Comparison of ENCODE assay signal across 11 mouse cellular contexts in genomic region chr11:20216415-20216814, GRCm38 (mm10). TPM values are rescaled to one million over a fixed set of nuclear protein-coding genes. Genes with fewer than 3 reads are reported as not detected.
DNase-seq lines count a peak whose midpoint lies in the region; ATAC-seq and TF ChIP-seq lines count a peak whose summit lies in the region.
"Had no signal": no experiment of that assay in that cellular context is flagged by ENCODE, and none has a peak within 500 bp of the region (broad histone marks: within the 10 kb centered on the region; RNA-seq: fewer than 3 reads in every experiment).

No protein-coding gene starts in this region.

- intact Hi-C loops in heart, adult 2 months (cut with DNase I), result no loop called here
- intact Hi-C loops in heart, postnatal 14 days (cut with DNase I), result no loop called here

- no peak for TF ChIP-seq POLR2A in heart, adult 2 months (IDR thresholded peaks at IDR 0.05; ENCODE audit: insufficient read depth, low read depth, low read length)

- no peak overlapping the region for H3K4me3 ChIP-seq in heart, adult 2 months
- H3K4me3 ChIP-seq in lung, postnatal 0 days (ENCODE audit: low read depth, low read length), result no peak overlapping the region
- no peak overlapping the region for H3K4me3 ChIP-seq in stomach, postnatal 0 days (ENCODE audit: low read depth, low read length)
- H3K4me3 ChIP-seq: limb, embryonic 15.5 days had no signal

- ATAC-seq in lung, postnatal 0 days, result no peak
- no peak for ATAC-seq in stomach, postnatal 0 days (ENCODE audit: low FRiP score, low TSS enrichment)

- H3K4me1 ChIP-seq in heart, adult 2 months (ENCODE audit: control insufficient read depth, insufficient read depth, low read length), result peaks cover 13% of the 10 kb centered on the region
- H3K4me1 ChIP-seq in lung, postnatal 0 days (ENCODE audit: insufficient read depth, low read depth, low read length), result peaks cover under 1% of the 10 kb centered on the region; the same call in 1 of the 2 replicates
- no peaks in the 10 kb centered on the region for H3K4me1 ChIP-seq in stomach, postnatal 0 days (replicated peaks; ENCODE audit: control insufficient read depth, insufficient read depth)

- H3K27ac ChIP-seq in heart, adult 2 months, result no peak overlapping the region
- no peak overlapping the region for H3K27ac ChIP-seq in lung, postnatal 0 days (ENCODE audit: low read length)
- H3K27ac ChIP-seq in stomach, postnatal 0 days (replicated peaks), result no peak overlapping the region
- H3K27ac ChIP-seq: hindbrain, embryonic 14.5 days; limb, embryonic 15.5 days had no signal

- H3K9me3 ChIP-seq in lung, postnatal 0 days (ENCODE audit: low read length), result no peaks in the 10 kb centered on the region
- no peaks in the 10 kb centered on the region for H3K9me3 ChIP-seq in stomach, postnatal 0 days (ENCODE audit: control insufficient read depth, low read length)
- H3K9me3 ChIP-seq: limb, embryonic 15.5 days had no signal

- TF ChIP-seq EP300 in heart, adult 2 months (IDR thresholded peaks at IDR 0.05; ENCODE audit: insufficient read depth, low read depth, low read length), result no peak
- TF ChIP-seq EP300 in lung, postnatal 0 days (IDR thresholded peaks at IDR 0.05), result no peak
- TF ChIP-seq EP300 in stomach, postnatal 0 days (optimal IDR thresholded peaks at IDR 0.05), result no peak

- TF ChIP-seq CTCF in heart, adult 2 months (IDR thresholded peaks at IDR 0.05), result peak; percentile 67
- peak; percentile 42 for TF ChIP-seq CTCF in lung, postnatal 0 days (IDR thresholded peaks at IDR 0.05)
- peak; percentile 50 for TF ChIP-seq CTCF in stomach, postnatal 0 days (IDR thresholded peaks at IDR 0.05; ENCODE audit: low read depth)

- no peak for DNase-seq in heart, adult 2 months
- DNase-seq in heart, postnatal 14 days, result no peak
- DNase-seq in lung, postnatal 0 days (ENCODE audit: low spot score), result no peak
- no peak for DNase-seq in lung, adult 18-20 months
- DNase-seq in NIH3T3 (ENCODE audit: low read depth), result peak; percentile 34
- DNase-seq in stomach, postnatal 0 days (ENCODE audit: low spot score), result no peak
- DNase-seq in kidney, postnatal 25 days, result no peak
- no peak for DNase-seq in adrenal gland, postnatal 4 days (ENCODE audit: low spot score in 2 of 2)

- H3K36me3 ChIP-seq in heart, adult 2 months (ENCODE audit: control insufficient read depth, insufficient read depth, low read length), result peaks cover 55% of the 10 kb centered on the region
- H3K36me3 ChIP-seq in lung, postnatal 0 days (ENCODE audit: insufficient read depth, low read length), result peaks cover 15% of the 10 kb centered on the region
- peaks cover 11% of the 10 kb centered on the region for H3K36me3 ChIP-seq in stomach, postnatal 0 days (ENCODE audit: control insufficient read depth, insufficient read depth, low read length)

- H3K79me2 ChIP-seq in heart, adult 2 months (replicated peaks; ENCODE audit: control insufficient read depth, insufficient read depth, low read length), result peaks cover 10% of the 10 kb centered on the region

- WGBS in heart, adult 2 months, result 91% methylated on average over 4 of the region's 4 CpGs
- WGBS in lung, postnatal 0 days, result 85% methylated on average over 4 of the region's 4 CpGs
- 76% methylated on average over 4 of the region's 4 CpGs for WGBS in stomach, postnatal 0 days

- H3K9ac ChIP-seq in heart, adult 2 months (ENCODE audit: low read depth, low read length), result no peak overlapping the region
- no peak overlapping the region for H3K9ac ChIP-seq in lung, postnatal 0 days (replicated peaks; ENCODE audit: low read depth)
- H3K9ac ChIP-seq in stomach, postnatal 0 days (ENCODE audit: low read length), result no peak overlapping the region
- H3K9ac ChIP-seq: hindbrain, embryonic 14.5 days; limb, embryonic 15.5 days had no signal

- H3K27me3 ChIP-seq in heart, adult 2 months (ENCODE audit: control insufficient read depth, insufficient read depth, low read length), result no peaks in the 10 kb centered on the region
- no peaks in the 10 kb centered on the region for H3K27me3 ChIP-seq in lung, postnatal 0 days (replicated peaks; ENCODE audit: insufficient read depth, low read length)
- H3K27me3 ChIP-seq in stomach, postnatal 0 days (ENCODE audit: control insufficient read depth, insufficient read depth, low read length), result no peaks in the 10 kb centered on the region
- H3K27me3 ChIP-seq: limb, embryonic 15.5 days had no signal

- H3K4me2 ChIP-seq in lung, postnatal 0 days (replicated peaks; ENCODE audit: low read depth, low read length), result no peak overlapping the region
- no peak overlapping the region for H3K4me2 ChIP-seq in stomach, postnatal 0 days (replicated peaks; ENCODE audit: low read depth)
- H3K4me2 ChIP-seq: heart, embryonic 11.5 days; hindbrain, embryonic 14.5 days; limb, embryonic 15.5 days had no signal

RNA-seq across cellular contexts. Expression of gene Rab1a, which starts 15.2 kb away (rescaled TPM):
- 100 to 1,000 TPM; 119 to 131 TPM for total RNA-seq in heart, adult 2 months (2021)
- 52.8 and 93.3 TPM in 2 replicates for polyA plus RNA-seq in heart, adult 2 months (2012; rRNA removed)
- total RNA-seq in heart, postnatal 14 days (2021), result 100 to 1,000 TPM; 134 to 141 TPM
- polyA plus RNA-seq in lung, postnatal 0 days (2015; fragmentation: Nextera tagmentation; extraction: Ambion mirVana), result 244 and 267 TPM in 2 replicates
- 287 and 295 TPM in 2 replicates for polyA plus RNA-seq in stomach, postnatal 0 days (2015; fragmentation: Nextera tagmentation; extraction: Ambion mirVana)
- total RNA-seq in adrenal gland, postnatal 4 days (2021), result 100 to 1,000 TPM; 153 to 164 TPM

RNA-seq across cellular contexts. Expression of gene Cep68, which starts 32.8 kb away (rescaled TPM):
- 10 to 100 TPM; 43.1 to 49.3 TPM for total RNA-seq in heart, adult 2 months (2021)
- 20.1 and 33.4 TPM in 2 replicates for polyA plus RNA-seq in heart, adult 2 months (2012; rRNA removed)
- 10 to 100 TPM; 42.1 to 48.1 TPM for total RNA-seq in heart, postnatal 14 days (2021)
- polyA plus RNA-seq in lung, postnatal 0 days (2015; fragmentation: Nextera tagmentation; extraction: Ambion mirVana), result 12.5 and 14.7 TPM in 2 replicates
- 8.4 and 8.6 TPM in 2 replicates for polyA plus RNA-seq in stomach, postnatal 0 days (2015; fragmentation: Nextera tagmentation; extraction: Ambion mirVana)
- 10 to 100 TPM; 37.0 to 37.3 TPM for total RNA-seq in adrenal gland, postnatal 4 days (2021)
